Mouse (Mus musculus) liver, embryonic 18 days (tissue): ENCODE data around the gene Nt5m. TPM values are rescaled to one million over a fixed set of nuclear protein-coding genes. Genes with fewer than 3 reads are reported as not detected.

Experiments used
- polyA plus RNA-seq: library from polyadenylated mRNA; depleted of rRNA; stranded (reverse); fragments of >200 nt; gene quantifications from 2 replicates; pipeline ENCODE4 v1.2.3, GENCODE M21; 2012; rRNA removed

Gene Nt5m
- 12.5 and 14.9 TPM in 2 replicates for polyA plus RNA-seq

GRCm38 (mm10) chr11:59839008-59839458 lies at the start of gene Nt5m:
Nt5m (plus strand) TSS chr11:59839447.

DNA sequence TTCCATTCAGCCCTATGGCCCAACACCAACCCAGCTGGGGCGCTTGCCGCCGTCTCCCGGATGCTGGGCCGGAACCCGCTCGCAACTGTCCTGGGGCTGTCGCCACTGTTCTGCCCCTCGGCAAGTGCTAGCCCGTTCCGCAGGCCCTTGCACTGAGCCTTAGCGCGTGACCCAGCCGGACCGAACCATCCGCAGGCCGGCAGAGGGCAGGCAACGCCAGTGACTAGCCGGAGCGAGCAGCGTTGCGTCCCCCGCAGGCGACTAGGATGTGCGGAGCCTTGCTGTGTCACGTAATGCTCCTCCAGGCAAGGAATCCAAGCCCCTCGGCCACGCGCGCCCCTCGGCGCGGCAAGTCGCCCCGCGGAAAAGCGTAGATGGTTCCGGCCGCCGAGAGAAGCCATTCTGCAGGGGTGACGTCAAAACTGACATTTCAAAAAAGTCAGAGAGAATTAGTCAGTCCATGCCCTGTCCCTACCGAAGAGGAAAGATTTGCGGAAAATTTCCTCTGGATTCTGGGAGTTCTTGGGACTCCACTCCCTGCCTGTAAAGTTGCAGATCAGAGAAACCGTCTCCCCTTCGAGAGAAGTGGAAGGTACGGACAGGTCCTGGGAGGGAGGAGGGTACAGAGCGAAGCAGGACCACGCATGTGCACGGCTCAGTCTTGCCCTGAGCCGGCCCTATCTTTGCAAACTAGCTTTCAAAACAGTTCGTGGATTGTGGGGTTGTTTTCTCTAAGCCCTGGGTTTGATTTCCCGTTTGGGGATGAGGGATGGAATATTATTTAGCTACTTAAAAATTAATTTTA lies 29.4 kb upstream of the Nt5m start, which contains the start of gene Flcn:
Gene Flcn (minus strand): TSS at position 347 of the 805 bp plus-strand sequence.

DNA sequence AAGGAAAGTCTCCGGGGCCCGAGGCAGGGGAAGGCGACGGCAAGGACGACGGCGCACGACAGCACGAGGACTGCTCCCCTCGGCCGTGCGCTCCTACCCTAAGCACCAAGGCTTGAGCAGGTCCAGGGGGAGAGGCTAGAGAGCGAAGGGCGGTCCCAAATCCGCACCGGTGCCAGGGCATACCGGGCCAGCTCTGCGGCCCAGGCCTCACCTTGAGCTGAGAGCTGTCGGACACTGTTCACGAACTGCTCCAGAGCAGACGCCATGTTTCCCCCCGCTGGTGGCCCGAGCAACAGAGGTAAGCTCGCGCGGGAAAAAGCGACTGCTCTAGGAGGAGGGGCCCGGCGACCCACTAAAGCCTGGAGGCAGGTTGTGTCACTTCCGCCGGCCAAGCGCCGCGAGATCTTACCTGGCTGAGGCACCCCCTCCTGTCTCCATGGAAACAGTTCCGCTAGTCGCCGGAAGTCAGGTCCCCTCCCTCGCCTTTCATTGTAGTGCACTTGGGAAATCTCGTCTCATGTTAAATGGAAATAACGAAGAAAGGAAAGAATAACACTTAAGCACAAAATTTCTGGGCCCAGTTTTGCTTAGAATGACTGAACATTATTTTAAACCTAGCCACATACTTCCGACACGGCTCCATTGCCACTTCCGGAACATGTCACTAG lies 346 bp downstream of the Nt5m start, which contains the start of gene Cops3:
Gene Cops3 (minus strand): TSS at position 380 of the 668 bp plus-strand sequence.

Other genes with a start within 250 kb of the Nt5m start
- not detected in 2 replicates for gene Olfr223, start 246.2 kb upstream of the Nt5m start, polyA plus RNA-seq
- gene Mprip, start 178.1 kb upstream of the Nt5m start, polyA plus RNA-seq = 24.0 and 25.8 TPM in 2 replicates
- 2.6 and 2.9 TPM in 2 replicates for gene Pld6, start 51.8 kb upstream of the Nt5m start, polyA plus RNA-seq
- 18.3 and 21.2 TPM in 2 replicates for gene Flcn, start 29.4 kb upstream of the Nt5m start, polyA plus RNA-seq
- gene Cops3, start 391 bp downstream of the Nt5m start, polyA plus RNA-seq = 28.5 and 29.0 TPM in 2 replicates
- gene Med9, start 108.8 kb downstream of the Nt5m start, polyA plus RNA-seq = 8.0 and 8.4 TPM in 2 replicates
- 1.4 and 2.3 TPM in 2 replicates for gene Rasd1, start 125.5 kb downstream of the Nt5m start, polyA plus RNA-seq
- 505 and 586 TPM in 2 replicates for gene Pemt, start 207.0 kb downstream of the Nt5m start, polyA plus RNA-seq